Mouse (Mus musculus) testis, postnatal 14 days (tissue): ENCODE data around the gene Prkab2.

Experiments
- DNase-seq: peaks from one replicate; pipeline ENCODE4 v3.0.0; 2021; ENCODE audit warnings: low spot score

Prkab2 gene

DNA sequence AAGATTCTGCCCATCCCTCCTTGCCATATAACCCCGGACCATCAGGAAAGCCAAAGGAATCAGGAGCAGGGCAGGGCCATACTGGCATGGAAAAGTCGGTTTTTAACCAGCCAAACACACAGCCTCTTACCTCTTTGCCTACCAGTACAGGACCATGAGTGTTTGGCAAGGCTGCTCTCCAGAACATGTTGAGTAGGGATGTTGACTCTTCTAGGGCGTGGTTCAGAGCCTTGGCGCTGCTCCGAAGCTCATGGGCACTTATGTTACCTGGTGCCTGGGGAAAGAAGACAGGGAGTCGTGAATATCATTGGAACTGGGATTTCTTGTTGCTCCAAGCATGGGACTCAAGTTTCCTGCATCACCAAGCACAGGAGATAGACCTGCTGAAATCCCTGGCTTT, 35.8 kb downstream of the Prkab2 start:
- DNase-seq: no peak

DNA sequence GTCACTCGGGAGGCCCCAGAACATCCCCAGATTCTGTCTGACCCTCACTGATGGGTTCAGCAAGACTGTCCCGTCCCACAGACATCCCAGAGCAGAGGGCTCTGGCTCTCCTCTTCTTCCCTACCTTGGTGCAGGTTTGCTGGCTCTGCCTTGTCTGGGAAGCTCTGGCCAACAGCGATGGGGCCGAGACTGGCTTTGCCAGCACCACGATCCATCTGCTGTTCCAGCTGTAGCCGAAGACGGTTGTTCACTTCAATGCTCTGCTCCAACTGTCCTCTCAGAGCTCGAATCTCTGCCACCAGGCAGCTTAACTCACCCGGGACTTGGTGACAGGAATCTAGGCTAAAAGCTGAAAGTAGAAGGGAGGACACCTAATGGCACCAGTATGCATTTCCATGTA, 38.9 kb downstream of the Prkab2 start:
- DNase-seq: no peak

DNA sequence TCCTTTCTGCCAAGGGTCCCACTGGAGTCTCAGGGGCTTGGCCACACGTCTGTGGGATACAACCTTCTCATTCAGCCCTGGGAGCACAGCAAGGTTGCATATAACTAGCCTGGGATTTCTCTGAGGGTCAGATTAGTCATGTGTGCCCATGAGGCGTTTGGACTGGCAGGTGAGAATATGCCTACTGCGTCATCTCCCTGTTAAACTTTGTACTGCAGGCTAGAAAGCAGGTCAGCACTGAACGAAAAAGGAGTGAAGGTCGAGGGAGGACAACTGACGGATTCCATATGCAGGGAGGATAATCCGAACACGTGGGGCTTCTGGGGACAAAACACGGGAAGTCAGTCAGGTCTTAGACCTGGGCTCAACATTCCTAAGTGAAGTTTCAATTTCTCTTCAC, 39.3 kb downstream of the Prkab2 start:
- no peak for DNase-seq

DNA sequence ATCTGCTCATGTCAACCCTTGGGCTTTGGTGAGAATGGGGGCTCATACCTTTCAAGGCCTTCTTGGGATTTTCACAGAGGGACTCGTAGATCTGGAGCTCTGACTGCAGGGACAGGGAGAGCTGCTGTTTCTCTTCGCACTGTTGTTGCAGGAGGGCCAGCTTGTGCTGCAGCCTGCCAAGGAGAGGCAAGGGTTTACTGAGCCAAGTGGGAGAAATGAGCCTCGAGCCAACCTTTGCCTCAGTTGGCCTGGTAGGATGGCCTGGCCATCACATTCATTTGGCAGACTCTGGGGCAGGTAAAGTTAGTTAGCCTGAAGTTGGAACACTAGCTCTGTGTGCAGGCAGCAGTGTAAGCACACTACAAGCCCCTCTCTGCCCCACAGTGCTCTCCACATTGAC, 41.1 kb downstream of the Prkab2 start:
- DNase-seq: no peak

- DNase-seq: no peak
These were observed 43.2 kb downstream of the Prkab2 start for GRCm38 (mm10) chr3:97701198-97701597.

GRCm38 (mm10) chr3:97702448-97703080, 44.6 kb downstream of the Prkab2 start:
- no peak for DNase-seq

- no peak for DNase-seq
These were observed 47.5 kb downstream of the Prkab2 start for GRCm38 (mm10) chr3:97705508-97705907.

DNA sequence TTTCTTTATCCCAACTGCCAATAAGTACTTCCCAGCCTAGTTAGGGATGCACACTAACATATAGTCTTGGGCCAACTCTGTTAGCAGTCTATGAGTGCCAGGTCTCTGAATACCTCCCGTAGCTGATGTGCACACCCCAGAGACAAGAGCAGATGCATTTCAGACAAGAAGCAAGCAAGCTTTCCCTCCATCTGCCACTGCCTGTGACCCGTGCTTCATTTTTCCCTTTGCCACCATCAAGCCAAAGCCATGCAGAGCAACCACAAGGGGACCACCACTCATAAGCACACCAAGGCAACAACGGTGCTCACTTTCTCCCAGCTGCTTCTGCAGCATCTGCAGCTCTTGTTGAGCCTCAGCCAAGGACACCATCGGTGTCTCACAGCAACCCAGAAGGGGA, 48.6 kb downstream of the Prkab2 start:
- no peak for DNase-seq

GRCm38 (mm10) chr3:97710134-97710533, 52.1 kb downstream of the Prkab2 start:
- no peak for DNase-seq

DNA sequence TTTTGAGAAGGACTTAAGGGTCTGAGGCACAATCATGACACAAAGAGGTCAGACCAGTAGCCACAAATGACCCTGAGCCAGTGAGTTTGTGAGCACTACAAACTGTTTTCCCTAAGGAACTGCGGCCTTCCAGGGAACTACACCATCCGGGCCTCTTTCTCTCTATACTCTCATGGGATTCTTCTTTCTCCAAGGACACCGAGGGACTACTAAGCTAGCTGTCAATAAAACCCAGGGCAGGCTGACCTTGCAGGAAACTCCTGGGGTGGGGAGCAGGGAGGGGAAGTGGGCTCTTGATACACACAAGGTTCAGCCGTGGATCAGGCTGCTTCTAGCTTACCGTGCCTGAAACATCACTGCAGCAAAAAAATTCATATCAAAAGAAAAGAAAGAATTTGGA, 52.9 kb downstream of the Prkab2 start:
- no peak for DNase-seq

- DNase-seq: no peak
These were observed 57.9 kb downstream of the Prkab2 start for GRCm38 (mm10) chr3:97715922-97716321.

DNA sequence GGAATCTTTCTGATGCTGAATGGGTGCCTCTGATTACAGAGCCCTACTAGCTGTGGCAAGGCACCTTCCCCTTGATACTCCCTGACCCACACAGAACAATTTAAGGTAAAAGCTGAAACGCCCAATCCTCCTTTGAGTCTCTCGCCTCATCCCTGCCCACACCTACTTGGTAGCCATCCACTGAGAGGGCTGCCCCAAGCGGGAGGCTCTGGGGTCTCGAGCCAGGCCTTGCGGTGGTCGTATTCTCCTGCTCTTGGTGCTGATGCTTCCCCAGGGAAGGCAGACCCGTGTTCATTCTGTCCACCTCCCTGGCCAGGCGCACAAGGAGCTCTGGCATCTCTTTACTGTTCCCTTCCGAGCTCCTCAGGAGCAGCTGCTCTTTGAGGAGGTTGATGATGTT, 61.1 kb downstream of the Prkab2 start:
- no peak for DNase-seq
